Mouse (Mus musculus) spleen, adult 2 months (tissue): ENCODE measurements around the gene Fyb.

ENCODE experiments used
- CTCF ChIP-seq: fragments of 200-500 bp; IDR thresholded peaks from 2 replicates; pipeline ENCODE4 v1.5.1; 2011; ENCODE audit warnings: mild to moderate bottlenecking, inconsistent platforms; ENCODE audit not compliant: insufficient read depth, insufficient read length, insufficient replicate concordance; ENCODE audit errors: extremely low read depth
- POLR2A ChIP-seq: fragments of 200-500 bp; IDR thresholded peaks from 2 replicates; pipeline ENCODE4 v1.6.1; 2011; ENCODE audit warnings: low read depth, low read length, inconsistent platforms

GRCm38 (mm10) chr15:6520505-6521155 is 2.0 kb upstream of the Fyb start:
- TF ChIP-seq CTCF (no peak), POLR2A (no peak)
